Mouse (Mus musculus) kidney, postnatal 25 days (tissue): ENCODE measurements around the gene Fbxl5.

Experiments used
- DNase-seq, 2 experiments: peaks; one replicate each; pipeline ENCODE4 v3.0.0; 2021; ENCODE audit warnings: mixed read lengths in 2 of 2

Fbxl5 gene

GRCm38 (mm10) chr5:43827366-43827765, 5.9 kb upstream of the Fbxl5 start:
- no peak for DNase-seq

GRCm38 (mm10) chr5:43826883-43827282, 5.4 kb upstream of the Fbxl5 start:
- DNase-seq: no peak

GRCm38 (mm10) chr5:43824580-43824979, 3.1 kb upstream of the Fbxl5 start:
- no peak for DNase-seq

GRCm38 (mm10) chr5:43822824-43823223, 1.4 kb upstream of the Fbxl5 start:
- no peak for DNase-seq

GRCm38 (mm10) chr5:43822199-43822598, 761 bp upstream of the Fbxl5 start:
- DNase-seq: no peak

- no peak for DNase-seq
These were observed 653 bp downstream of the Fbxl5 start for GRCm38 (mm10) chr5:43820785-43821184.

- peak; percentile 20 to 55 for DNase-seq
These were observed 2.7 kb downstream of the Fbxl5 start, which contains the start of gene Bst1 for GRCm38 (mm10) chr5:43818695-43819094. TSS of gene Bst1 (plus strand) at chr5:43818885.

- no peak for DNase-seq
These were observed 5.7 kb downstream of the Fbxl5 start for GRCm38 (mm10) chr5:43815769-43816168.

GRCm38 (mm10) chr5:43814536-43814935, 6.9 kb downstream of the Fbxl5 start:
- DNase-seq: no peak

- DNase-seq: no peak
These were observed 10.9 kb downstream of the Fbxl5 start for GRCm38 (mm10) chr5:43810427-43811062.

GRCm38 (mm10) chr5:43807744-43808696, 13.4 kb downstream of the Fbxl5 start:
- DNase-seq: peak; percentile 71 to 88

GRCm38 (mm10) chr5:43806914-43807313, 14.5 kb downstream of the Fbxl5 start:
- no peak for DNase-seq

- DNase-seq: no peak
These were observed 15.1 kb downstream of the Fbxl5 start for GRCm38 (mm10) chr5:43806340-43806739.

GRCm38 (mm10) chr5:43805401-43805800, 16.0 kb downstream of the Fbxl5 start:
- no peak for DNase-seq

- no peak for DNase-seq
These were observed 19.6 kb downstream of the Fbxl5 start for GRCm38 (mm10) chr5:43801798-43802197.

- DNase-seq: no peak
These were observed 20.2 kb downstream of the Fbxl5 start for GRCm38 (mm10) chr5:43801253-43801652.

GRCm38 (mm10) chr5:43800700-43801099, 20.7 kb downstream of the Fbxl5 start:
- no peak for DNase-seq

GRCm38 (mm10) chr5:43799530-43799929, 21.9 kb downstream of the Fbxl5 start:
- DNase-seq: no peak

- no peak for DNase-seq
These were observed 29.1 kb downstream of the Fbxl5 start for GRCm38 (mm10) chr5:43792354-43792753.

GRCm38 (mm10) chr5:43787976-43788752, 33.3 kb downstream of the Fbxl5 start:
- no peak for DNase-seq

- DNase-seq: no peak
These were observed 34.8 kb downstream of the Fbxl5 start for GRCm38 (mm10) chr5:43786607-43787006.

- DNase-seq: no peak
These were observed 37.4 kb downstream of the Fbxl5 start for GRCm38 (mm10) chr5:43783996-43784395.
